Mouse (Mus musculus) neutrophil, adult 83 days (primary cell): ENCODE measurements around the gene Gm26657. TPM values are rescaled to one million over a fixed set of nuclear protein-coding genes. Genes with fewer than 3 reads are reported as not detected.

Experiments
- total RNA-seq, 2 experiments: library from RNA; stranded (reverse); gene quantifications; one replicate each; pipeline ENCODE4 v1.2.4; 2023

Gm26657 gene
- total RNA-seq, result not detected

DNA sequence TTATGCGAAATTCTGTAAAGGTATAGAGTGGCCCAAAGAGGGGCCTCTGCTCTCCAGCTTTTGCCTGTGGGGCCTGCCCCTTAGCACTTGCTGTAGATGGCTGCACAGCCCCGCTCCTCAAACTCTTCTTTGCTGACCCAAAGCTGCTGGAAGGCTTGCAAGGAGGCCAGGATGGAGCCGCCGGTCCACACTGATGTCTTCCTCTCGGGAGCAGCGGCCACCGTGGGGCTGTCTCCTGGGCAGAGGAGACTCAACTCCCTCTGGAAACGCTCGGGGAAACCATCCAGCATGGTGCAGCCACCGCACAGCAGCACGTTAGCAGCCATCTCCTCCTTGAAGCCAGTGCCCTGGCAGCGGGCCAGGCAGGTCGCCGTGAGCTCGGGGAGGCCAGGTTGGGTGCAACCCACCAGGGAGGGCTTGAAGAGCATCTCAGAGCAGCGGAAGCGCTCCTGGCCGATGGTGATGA, at the start of gene Gm26657:
Gm26657 (plus strand) TSS at position 51 of the 466 bp plus-strand sequence.

DNA sequence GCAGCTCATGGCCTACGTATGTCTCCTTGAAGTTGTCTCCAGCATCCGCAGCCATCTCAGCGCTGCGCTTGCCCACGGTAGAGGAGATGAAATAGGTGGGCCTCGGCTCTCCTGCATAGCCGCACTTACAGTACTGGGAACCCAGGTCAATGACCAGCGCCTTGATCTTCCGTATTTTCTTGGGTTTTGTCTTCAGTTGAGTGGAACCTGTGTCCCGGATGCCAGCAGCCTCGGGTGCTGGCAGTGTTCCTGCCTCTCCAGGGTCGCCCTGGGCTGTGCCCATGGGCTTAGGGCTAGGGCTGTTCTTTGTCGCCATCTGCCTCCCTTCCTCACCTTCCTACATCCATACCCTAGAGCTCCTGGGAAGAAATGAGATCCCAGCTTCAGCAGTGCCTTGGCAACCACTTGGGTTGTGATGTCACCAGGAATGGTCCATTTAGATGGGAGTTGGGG, 1.2 kb downstream of the Gm26657 start, which contains the start of gene Actl7b:
Actl7b (minus strand) TSS at position 403 of the 453 bp plus-strand sequence.

DNA sequence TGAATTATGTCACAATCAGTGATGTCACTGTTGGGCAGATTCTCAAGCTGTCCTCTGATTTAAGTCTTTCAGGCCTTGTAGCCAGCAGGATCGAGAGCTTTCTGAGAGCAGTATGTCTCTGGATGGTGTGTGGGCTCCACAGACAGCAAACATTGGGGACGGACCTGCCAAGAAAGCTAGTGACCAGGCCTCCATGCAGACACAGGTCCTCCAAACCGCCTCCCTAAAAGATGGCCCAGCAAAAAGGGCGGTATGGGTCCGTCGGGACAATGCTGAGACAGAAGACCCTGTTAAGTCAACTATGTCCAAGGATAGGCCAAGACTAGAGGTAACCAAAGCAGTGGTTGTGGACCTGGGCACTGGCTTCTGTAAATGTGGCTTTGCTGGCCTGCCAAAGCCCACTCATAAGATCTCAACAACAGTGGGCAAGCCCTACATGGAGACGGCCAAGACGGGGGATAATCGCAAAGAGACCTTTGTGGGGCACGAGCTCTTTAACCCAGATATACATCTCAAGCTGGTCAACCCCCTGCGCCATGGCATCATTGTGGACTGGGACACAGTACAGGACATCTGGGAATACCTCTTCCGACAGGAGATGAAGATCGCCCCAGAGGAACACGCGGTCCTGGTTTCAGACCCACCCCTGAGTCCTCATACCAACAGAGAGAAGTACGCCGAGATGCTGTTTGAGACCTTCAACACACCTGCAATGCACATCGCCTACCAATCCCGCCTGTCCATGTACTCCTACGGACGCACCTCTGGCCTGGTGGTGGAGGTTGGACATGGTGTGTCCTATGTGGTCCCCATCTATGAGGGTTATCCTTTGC, 3.7 kb downstream of the Gm26657 start, which contains the start of gene Actl7a:
Actl7a (plus strand) TSS at position 51 of the 833 bp plus-strand sequence.

Other genes with a start within 250 kb of the Gm26657 start
- gene Actl7b, start 1.4 kb downstream of the Gm26657 start, total RNA-seq, result 1 to 10 TPM in 1 of 2 experiments, under 1 TPM in 1; 0.94 to 1.3 TPM
- not detected for gene Actl7a, start 3.3 kb downstream of the Gm26657 start, total RNA-seq
- 10 to 100 TPM; 64.7 to 76.2 TPM for gene Elp1, start 62.3 kb downstream of the Gm26657 start, total RNA-seq
- gene Fam206a, start 62.3 kb downstream of the Gm26657 start, total RNA-seq, result 1 to 10 TPM; 7.6 to 8.9 TPM
- 1 to 10 TPM; 2.0 to 2.7 TPM for gene Ctnnal1, start 125.1 kb downstream of the Gm26657 start, total RNA-seq
- gene Tmem245, start 207.4 kb downstream of the Gm26657 start, total RNA-seq, result 10 to 100 TPM; 15.9 to 16.9 TPM